Mouse (Mus musculus) kidney, postnatal 4 days (tissue): ENCODE results near the gene Slc35c2.
A peak's percentile ranks its signal among the peaks of the same experiment; 100 is the strongest.

ENCODE experiments used
- DNase-seq, 2 experiments: peaks; one replicate each; pipeline ENCODE4 v3.0.0; 2021; ENCODE audit warnings: mixed read lengths in 2 of 2

Slc35c2 gene

DNA sequence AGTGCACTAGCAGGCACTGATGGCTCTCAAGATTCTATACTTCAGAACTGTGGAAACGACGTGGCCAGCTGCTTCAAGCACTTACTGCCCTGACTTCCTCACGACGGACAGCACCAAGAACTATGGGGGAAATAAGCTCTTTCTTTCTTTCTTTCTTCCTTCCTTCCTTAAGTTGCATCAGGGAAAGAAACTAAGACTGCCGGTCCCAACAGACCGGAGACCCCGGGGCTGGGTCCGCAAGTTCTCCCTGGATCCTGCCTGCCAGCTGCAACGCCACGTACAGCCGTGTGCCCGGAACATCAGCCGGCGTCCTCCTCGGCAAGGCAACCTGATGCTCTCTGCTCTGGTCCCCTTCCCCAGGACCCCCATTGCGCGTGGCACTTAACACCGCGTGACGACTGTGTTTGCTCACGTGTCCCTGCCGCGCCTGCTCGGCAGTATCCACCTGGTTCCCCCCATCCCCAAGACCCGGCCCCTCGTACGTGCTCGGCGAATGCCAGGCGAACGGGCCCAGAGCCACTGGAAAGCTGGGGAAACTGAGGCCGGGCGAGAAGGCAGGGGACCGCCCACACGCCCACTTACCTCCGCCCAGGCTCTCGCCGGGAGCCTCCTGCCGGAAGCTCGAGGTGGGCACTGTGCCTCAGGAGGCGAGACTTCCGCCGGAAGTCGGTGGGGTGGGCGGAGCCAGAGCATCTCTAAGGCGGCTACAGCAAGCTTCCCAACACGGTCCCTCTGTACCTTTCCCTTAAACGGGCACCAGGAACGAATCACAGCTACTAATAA is at the start of gene Slc35c2:
Slc35c2 (minus strand) TSS at position 668 of the 783 bp plus-strand sequence.
- peak; percentile 96 for DNase-seq

DNA sequence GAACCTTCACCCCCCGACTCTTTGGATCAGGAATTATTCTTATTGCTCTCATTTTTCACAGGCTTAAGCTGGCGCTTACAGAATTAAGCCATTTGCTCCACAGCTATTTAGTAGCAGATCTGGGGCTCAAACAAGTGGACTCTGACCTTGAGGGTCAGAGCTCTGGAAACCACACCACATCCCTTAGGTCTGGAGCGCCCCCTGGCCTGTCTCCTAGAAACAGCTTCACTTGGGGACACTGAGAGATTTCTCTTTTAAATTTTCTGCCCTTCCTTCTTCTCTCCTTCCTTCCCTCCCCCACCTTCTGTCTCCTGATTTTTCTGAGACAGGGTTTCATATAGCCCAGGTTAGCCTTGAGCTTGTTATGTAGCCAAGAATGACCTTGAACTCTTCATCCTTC is 49.5 kb upstream of the Slc35c2 start:
- DNase-seq, result peak; percentile 84 to 87

DNA sequence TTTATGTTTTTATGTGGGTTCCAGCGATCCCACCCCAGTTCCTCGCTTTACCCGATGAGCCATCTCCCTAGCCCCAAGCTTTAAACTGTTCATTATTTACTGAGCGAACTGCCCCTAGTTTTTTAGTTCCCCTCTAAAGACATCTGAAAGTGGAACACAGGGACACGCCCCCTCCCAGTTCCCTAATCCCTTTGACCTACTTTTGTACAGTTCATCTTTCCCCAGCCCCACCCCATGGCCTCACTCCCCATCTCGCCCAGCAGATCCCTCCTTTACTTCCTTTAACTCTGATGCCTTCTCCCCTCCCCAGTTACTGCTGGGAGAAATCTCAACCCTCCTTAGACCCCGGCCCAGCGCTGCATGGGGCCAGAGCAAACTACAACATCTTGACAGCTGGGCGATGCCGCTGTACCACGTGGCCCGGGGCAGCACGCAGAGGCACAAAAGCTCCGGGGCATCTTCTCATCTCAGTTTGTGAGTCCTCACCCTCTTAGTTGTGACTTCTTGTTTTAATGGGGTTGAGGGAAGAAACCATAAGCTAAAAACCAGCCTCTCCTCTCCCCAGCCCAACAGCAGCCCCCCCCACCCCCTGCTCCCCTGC is 45.0 kb upstream of the Slc35c2 start:
- no peak for DNase-seq

DNA sequence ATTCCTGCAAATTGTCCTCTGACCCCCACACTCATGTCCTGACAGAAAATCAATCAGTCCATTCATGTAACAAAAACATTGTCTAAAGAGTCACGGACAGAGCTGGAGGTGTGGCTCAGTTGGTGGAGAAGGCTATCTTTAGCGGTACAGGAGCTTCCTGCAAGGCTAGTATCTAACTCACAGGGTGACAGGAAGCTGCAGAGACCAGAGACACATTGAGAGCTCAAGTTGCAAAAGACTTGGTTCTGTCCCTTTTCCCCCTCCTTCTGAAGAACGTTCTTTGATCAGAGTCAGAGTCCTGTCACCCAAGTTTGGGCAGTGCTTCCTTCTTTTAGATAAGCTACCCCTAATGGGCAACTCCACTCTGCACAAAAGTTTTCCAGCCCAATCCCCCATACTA is 42.0 kb upstream of the Slc35c2 start:
- no peak for DNase-seq

DNA sequence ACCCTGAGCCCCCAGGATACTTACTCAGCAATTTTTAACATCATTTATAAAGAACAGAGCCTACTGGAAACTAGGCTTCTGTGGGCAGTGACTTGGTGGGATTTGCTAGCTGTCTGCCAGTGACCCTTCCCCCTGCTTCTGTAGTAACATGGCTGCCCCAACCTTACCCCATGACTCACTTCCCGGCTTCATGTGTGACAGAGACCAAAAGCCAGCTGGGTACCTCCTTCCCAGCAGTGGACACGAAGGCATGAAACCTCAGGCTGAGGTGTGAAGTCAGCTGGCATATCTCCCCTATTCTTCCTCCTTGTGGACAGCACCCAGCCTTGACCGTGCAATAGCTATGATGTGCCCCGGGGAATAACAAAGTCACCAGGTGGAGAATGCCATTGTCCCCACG is 41.1 kb upstream of the Slc35c2 start:
- DNase-seq, result no peak

DNA sequence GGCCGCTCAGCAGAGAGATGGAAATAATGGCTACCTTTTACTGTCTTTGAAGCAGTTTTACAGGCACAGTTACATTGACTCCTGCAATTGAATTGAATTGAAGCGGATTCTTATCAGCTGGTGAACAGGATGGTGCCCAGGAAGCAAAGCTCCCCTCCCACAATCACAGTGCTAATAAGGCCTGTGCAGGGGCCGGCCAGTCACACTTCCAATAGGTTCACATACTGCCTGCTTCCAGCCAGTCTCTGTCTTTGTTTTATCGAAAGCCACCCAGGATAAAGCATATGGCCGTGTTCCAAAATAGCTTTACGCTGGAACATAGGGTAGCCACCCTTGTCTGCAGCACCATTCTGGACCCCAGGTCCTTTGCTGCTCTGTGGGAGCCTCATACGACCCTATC is 39.7 kb upstream of the Slc35c2 start:
- no peak for DNase-seq

DNA sequence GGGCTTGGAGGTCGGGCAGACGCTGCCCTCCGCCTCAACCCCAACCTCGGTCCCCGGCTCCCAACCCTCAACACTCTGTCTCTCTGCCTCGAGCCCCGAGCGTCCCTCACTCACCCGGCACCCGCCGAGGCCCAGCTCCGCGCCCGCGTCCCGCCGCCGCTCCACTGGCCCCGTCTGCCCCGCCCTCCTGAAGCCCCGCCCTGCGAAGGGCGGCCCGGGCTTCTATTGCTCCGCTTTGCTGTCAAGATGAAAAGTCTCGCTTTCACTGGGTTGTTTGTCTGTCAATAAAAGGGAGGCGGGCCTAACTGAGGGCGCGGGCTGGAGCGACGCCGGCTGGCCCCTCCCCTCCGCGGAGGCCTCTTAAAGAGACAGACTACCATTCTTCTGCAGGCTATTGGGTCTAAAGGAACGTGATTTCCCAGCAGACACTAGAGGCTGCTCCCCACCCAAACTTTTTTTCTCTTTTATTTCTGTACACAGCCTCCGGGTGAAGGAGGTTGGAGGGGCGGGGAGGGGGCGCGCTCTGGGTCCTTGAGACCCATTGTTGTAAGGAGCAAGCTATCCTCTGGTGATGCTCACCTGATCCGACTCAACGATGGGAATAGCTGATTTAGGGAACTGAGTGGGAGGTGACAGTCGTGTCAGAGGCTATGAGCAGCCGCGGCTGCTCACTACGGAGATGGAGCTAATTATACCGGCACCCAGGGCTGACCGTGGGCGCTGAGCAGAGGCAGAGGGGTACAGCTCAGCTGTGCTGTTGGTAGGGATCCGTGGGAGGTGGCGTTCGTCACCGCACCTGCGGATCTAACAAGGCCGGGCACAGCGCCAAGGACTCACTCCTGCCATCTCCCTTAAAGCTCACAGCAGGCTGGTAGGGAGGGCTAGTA is 38.9 kb upstream of the Slc35c2 start, which contains the start of gene Elmo2:
Elmo2 (minus strand) TSS at position 176 of the 887 bp plus-strand sequence.
- peak; percentile 96 to 98 for DNase-seq

DNA sequence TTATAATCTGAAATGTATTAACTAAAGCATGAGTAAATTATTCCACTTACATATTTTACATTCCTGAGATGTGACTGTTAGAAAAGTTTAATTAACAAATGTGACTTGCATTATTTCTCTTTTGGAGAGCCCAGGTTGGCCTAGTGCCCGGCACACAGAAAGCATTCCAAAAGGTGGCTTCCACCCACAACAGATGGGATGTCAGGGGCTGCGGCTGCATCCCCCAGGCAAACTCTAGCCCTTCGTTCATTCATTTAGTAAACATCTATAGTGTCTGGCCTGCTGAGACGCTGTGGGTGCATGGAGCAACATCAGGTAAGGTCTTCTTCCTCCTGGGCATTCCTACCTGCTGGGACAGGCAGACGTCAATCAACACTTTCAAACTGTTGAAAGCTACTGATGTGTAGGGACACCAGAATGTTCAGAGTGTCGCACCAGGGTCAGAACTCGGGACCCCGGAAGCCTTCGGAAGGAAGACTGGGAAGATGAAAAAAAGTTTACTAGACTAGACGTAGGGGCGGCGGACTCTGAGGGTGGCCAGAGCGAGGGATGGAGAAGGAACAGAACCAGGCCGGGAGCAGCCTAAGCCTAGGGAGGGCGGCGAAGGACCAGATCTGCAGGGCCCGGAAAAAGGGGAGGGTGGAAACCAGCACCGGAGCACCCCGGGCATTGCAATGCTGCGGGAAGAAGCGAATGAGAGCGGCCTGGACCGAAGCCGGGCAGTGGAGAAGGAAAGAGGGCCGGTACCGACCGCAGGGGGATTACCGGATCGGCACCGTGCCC is 38.0 kb upstream of the Slc35c2 start:
- peak; percentile 48 to 59 for DNase-seq

DNA sequence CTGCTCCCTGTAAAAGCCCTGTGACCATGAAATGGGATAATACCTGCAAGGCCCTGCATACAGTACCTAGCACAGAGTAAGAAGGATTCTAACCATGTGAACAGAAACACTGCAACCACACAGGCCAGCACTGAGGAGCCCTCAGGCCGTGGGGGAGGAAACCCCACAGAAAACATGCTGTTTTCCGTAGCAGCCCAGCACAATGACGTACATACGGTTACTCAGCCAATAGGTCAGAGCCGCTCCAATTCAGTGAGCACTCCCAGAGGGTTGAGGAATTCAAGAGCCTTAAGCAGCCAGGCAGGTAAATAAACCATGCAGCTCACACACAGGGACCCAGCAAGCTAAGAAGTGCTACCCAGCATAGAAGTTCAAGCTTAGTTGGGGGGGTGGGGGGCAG is 36.3 kb upstream of the Slc35c2 start:
- peak; percentile 57 to 68 for DNase-seq

DNA sequence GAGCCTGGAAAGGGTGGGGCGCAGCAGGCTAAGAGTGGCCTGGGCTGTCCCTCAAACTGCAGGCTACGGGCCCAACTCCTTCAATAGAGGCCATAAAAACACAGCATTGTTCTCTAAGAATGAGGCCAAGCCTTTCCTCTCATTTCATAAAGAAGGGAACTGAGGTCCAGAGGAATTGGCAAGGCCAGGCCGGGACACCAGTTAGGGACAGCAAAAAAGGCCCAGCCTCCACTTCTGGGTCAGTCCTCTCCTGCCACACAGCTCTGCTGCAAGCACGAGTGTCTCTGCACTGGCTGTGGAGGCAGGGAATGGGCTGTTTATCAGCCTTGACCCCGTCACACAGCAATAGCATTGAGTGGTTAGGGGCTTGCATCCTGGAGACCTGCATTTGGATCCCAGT is 35.8 kb upstream of the Slc35c2 start:
- DNase-seq, result no peak

DNA sequence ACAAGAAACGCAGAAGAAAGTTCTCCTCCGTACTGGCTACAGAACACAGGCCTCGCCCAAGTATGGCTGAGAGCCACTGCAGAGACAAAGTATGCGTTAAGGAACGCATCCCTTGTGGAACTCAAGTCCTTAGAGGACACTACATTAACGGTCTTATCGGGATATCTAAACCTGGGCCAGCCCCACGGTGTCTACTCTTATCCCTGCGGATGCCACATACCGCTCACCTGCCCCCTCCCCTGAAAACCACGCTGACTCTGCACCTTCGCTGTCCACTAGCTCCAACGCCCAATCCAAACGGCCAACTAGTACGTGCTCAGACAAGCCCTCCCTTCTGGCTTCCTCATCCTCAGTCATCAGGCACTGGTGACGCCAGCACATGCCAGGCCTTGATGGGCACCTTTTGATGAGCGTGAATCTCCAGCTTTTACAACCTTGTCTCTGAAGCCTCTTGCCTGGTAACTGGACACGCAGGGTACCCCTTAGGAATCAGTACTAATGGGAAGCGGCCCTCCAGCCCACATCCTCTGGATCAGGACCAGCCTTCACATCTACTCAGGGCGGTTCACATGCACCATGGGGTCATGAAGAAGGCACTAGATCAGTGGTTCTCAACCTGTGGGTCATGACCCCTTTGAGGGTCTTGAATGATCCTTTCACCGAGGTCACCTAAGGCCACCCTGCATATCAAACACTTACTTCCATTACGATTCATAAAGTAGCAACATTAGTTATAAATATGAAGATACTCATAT is 34.5 kb upstream of the Slc35c2 start:
- DNase-seq, result no peak

DNA sequence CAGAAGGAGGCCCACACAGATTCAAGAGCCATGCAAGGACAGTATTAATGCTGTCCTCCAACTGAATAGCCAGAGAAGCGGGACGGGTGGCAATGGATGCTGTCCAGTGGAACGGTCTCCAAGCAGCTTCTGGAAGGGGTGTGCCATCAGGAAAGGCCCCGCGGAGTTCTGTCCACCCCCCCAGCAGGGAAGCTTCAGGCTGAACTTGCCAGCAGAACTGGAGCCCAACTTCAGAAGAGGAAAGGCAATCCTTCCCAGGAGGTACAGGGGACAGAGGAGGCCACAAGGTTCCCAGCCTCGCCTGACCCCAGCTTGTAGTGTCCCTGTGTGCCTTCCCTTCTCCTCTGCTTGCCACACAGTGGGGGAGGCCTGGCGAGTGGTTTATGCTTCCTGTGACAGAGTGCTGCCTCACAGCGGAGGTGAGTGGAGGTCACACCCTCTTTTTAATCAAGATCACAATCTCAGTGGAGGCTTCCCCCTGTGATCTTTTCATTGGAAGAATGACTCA is 33.8 kb upstream of the Slc35c2 start:
- no peak for DNase-seq

DNA sequence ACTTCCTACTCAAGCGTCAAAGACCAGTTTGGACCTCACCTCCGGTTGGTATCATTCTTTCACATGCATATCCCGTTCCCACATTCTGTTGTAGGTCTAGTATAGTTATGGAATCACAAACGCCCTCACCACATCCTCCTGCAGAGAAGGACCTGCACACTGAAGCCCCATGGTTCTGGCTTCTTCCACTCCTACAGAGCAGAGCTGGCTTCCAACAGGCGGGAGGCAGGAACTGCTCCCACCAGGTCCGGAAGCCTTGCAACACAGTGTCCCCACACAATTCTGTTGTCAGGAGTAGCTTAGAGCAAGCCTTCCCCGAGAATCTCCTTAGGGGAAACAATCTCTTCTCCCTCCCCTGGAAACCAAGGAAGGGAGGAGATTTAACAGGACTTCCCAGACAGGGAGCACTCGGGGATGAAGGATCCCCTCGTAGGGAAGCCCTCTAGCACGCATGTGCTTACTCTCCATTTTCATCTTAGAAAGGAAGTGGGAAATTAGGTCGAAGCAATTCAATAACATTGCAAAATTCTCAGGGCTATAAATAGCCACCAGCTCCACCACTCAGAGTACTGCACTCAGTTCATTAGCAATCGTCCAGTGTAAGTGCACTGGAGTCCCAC is 33.0 kb upstream of the Slc35c2 start:
- peak; percentile 50 to 64 for DNase-seq

DNA sequence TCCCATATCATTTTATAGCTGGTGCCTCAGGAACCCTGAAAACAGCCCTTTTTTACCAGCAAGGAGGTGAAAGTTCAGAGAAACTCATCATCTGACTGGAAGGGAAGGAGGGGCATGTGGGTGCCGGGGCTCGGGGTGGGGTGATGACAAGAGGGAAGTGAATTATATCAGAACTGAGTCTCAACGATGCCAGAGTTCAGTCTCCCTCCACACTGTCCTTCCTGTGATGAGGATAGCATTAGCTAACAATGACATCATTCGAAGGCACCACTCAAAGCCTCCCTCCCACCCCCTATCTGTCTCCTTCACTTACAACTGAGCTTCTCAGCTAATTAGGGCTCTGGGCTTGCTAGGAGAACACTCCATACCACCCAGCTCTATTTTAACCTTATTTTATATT is 31.8 kb upstream of the Slc35c2 start:
- no peak for DNase-seq

DNA sequence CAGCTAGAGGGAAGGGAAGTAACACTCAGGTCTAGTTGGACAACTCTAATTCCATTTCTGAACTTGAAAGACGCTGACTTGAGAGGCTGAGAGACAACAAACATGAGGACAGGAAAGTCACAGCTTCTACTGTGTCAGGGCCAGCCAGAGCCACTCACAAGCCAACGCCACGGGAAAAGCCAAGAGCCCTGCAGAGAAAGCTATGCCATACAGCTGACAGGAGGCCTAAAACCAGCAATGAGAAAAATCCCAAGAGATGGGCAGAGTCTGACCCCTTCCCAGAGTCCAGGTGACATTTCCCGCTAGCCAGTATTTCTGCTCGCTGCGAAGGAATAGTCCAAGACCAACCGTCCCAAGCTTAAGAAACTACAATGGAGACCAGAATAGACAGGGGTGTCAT is 31.3 kb upstream of the Slc35c2 start:
- no peak for DNase-seq

DNA sequence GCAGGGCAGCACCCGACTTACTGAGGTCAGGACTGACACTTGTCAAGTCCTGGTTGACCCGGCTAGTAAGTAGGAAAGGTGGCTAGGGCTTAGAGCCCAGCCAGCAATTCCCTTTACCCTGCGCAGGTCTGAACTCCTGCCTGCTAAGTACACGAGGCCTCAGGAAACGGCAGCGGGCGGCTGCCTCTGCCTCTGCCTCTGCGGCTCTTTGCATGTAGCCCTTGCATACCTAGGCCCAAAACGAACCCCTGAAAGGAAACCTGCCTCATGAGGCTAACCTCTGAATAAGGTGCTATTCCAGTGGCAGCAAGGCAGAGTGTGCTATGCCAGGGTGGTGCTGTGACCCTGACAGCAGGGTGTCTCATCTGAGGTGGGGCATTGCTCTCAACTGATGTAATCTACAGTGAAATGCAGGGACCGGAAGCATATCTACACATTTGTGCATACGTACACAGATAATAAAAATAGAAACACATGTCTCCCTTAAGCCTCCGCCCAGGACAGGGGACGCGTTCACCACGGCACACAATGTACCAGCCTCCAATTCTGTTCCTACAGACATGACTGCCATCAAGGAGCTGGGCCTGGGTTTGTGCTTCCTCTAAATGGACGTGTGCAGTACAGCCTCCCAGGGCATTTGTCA is 30.1 kb upstream of the Slc35c2 start:
- no peak for DNase-seq

DNA sequence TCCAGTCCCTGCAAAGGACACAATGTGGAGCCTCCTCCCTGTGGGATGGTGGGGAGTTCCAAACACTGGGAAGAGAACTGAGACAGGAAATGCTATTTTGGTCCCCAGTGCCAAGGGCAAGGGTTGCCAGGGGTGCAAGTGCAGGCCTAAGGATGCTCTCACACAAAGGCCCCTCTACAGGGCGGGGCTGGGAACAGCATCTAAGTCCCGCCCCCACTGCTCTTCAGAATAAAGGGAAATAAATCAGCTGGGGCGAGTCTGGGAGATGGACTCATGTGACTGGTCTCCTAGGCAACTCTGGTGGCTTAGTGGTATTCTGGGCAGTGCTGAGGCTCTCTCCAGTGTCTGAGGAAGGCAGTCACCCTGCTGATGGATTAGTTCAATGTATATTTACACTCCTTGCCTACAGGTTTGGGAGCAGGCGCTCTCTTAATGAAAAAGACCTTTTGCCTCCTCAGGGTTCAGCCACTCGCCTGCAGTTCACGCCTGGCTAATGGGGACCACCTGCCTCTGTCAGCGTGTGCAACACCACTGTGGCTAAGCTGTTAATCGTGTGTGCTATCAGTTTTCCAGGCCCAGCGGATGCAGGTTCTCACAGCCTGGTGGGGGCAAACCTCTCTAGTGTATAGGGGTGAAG is 29.3 kb upstream of the Slc35c2 start:
- peak; percentile 67 to 78 for DNase-seq

DNA sequence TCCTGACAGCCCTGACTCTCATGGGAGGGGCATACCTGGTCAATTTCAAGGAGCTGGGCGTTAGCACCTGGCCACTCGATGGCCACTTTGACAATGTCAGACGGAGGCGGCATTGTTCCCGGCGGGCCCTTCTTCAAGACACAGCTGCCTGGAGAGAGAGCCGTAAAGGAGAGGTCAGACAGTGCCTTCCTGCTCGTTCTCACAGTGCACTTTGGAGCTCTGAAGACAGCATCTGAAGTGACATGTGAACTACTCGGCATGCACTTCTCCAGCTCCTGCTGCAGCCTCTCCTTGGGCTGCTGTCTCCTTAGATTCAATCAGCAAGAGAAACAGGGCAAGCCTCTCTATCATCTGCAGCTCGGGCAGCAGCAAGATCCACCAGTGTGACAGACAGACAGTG is 28.5 kb upstream of the Slc35c2 start:
- DNase-seq, result no peak

DNA sequence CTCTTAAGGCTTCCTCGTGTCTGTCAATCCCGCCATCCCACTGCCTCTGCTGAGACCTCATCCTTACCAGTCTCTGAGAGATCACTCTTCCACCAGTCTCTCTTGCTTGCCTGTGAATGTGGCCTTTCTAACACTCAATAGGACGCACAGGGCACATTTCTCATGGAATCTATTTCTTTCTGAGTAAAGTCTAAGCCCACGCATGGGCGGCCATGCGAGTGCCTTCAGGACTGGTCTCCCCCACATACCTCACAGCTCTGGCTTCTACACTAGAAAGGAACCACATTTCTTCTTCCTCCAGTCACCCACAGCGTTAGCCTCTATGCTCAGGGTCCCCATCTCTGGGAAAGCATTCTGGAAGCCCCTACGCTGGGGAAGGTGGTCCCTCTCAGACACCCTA is 26.5 kb upstream of the Slc35c2 start:
- peak in 1 of 2 experiments; percentile 56 for DNase-seq

DNA sequence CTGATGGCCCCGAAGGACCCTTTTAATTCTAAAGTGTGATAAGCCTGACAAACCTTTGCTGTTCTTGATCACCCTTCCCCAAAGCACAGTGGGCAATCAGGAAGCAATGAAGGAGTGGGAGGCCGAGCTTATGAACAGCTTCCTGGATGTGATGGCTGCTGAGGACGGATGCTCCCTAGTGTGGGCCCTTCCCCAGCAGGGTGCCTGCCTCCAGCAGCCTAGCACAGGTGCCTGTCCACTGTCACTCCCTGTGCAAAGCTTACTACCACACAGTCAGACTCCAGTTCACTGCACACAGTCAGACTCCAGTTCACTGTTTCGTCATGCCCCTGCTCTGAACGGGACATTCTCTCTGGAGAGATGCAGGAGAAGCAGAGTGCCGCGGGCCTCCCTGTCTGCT is 24.7 kb upstream of the Slc35c2 start:
- no peak for DNase-seq
